Mouse (Mus musculus): ENCODE data around the gene Rbck1.

Gene Rbck1

GRCm38 (mm10) chr2:152344361-152344760 lies 11.9 kb upstream of the Rbck1 start:
- DNase-seq (ENCODE audit: low read depth, low spot score): no peak

- DNase-seq (ENCODE audit: low read depth, low spot score): peak; percentile 82
Observed at GRCm38 (mm10) chr2:152343329-152344213, 11.1 kb upstream of the Rbck1 start, which contains the start of gene Trib3. Gene Trib3 (minus strand): TSS chr2:152344032.

GRCm38 (mm10) chr2:152339631-152340179 lies 7.3 kb upstream of the Rbck1 start:
- DNase-seq (ENCODE audit: low read depth, low spot score): no peak

GRCm38 (mm10) chr2:152338319-152338718 lies 5.9 kb upstream of the Rbck1 start:
- DNase-seq (ENCODE audit: low read depth, low spot score): no peak

GRCm38 (mm10) chr2:152337591-152338212 lies 5.2 kb upstream of the Rbck1 start:
- DNase-seq (ENCODE audit: low read depth, low spot score): no peak

GRCm38 (mm10) chr2:152336856-152337255 lies 4.4 kb upstream of the Rbck1 start:
- DNase-seq (ENCODE audit: low read depth, low spot score): no peak

- no peak for DNase-seq (ENCODE audit: low read depth, low spot score)
Observed at GRCm38 (mm10) chr2:152335289-152335820, 2.9 kb upstream of the Rbck1 start.

GRCm38 (mm10) chr2:152333345-152334006 lies 1.0 kb upstream of the Rbck1 start:
- no peak for DNase-seq (ENCODE audit: low read depth, low spot score)

- no peak for DNase-seq (ENCODE audit: low read depth, low spot score)
Observed at GRCm38 (mm10) chr2:152330858-152331423, 1.5 kb downstream of the Rbck1 start.

GRCm38 (mm10) chr2:152327980-152328379 lies 4.5 kb downstream of the Rbck1 start:
- DNase-seq (ENCODE audit: low read depth, low spot score): no peak

- DNase-seq (ENCODE audit: low read depth, low spot score): no peak
Observed at GRCm38 (mm10) chr2:152326654-152327053, 5.8 kb downstream of the Rbck1 start.

GRCm38 (mm10) chr2:152326157-152326556 lies 6.3 kb downstream of the Rbck1 start:
- DNase-seq (ENCODE audit: low read depth, low spot score): no peak

- no peak for DNase-seq (ENCODE audit: low read depth, low spot score)
Observed at GRCm38 (mm10) chr2:152324842-152325241, 7.6 kb downstream of the Rbck1 start.

- DNase-seq (ENCODE audit: low read depth, low spot score): no peak
Observed at GRCm38 (mm10) chr2:152323971-152324370, 8.5 kb downstream of the Rbck1 start.

GRCm38 (mm10) chr2:152322198-152322597 lies 10.3 kb downstream of the Rbck1 start:
- no peak for DNase-seq (ENCODE audit: low read depth, low spot score)

GRCm38 (mm10) chr2:152321558-152321957 lies 10.9 kb downstream of the Rbck1 start:
- no peak for DNase-seq (ENCODE audit: low read depth, low spot score)

- DNase-seq (ENCODE audit: low read depth, low spot score): no peak
Observed at GRCm38 (mm10) chr2:152317054-152317453, 15.4 kb downstream of the Rbck1 start.

- DNase-seq (ENCODE audit: low read depth, low spot score): no peak
Observed at GRCm38 (mm10) chr2:152313926-152314325, 18.5 kb downstream of the Rbck1 start.

GRCm38 (mm10) chr2:152312996-152313395 lies 19.5 kb downstream of the Rbck1 start:
- no peak for DNase-seq (ENCODE audit: low read depth, low spot score)

GRCm38 (mm10) chr2:152307186-152307585 lies 25.3 kb downstream of the Rbck1 start:
- no peak for DNase-seq (ENCODE audit: low read depth, low spot score)

GRCm38 (mm10) chr2:152305480-152305879 lies 27.0 kb downstream of the Rbck1 start:
- DNase-seq (ENCODE audit: low read depth, low spot score): no peak
